Comparison of ENCODE assay signal across 8 mouse cellular contexts in the genomic region with DNA sequence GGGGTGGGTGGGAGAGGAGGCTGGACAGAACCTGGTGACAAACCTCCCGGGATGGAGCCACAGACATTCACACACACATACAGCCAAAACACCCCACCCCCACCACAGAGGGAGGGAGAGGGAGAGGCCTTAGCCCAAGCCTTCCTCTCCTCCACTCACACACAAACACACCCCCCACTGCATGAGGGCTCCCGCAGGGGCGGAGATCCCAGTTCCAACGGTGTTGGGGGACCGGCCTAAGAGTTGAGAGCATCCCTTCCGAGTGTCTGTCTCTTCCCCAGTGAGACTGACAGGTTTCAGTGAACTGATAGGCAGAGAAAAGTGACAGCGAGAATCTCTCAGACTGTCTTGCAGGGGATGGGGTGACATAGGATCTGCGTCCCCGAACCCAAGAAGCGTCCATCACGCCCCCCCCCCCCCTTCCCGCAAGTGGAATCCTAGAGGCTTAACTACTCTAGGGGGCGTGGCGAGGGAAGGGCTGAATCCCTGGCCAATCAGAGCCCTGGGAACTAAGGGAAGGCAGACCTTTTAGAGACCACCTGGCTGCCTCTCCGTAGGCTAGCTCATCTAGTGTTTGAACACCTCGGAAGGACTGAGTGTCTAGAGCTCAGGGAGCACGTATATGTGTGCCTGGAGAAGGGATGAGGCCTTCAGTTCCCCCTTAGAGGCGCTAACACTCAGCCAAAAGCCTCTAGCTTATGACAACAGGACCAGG. TPM values are rescaled to one million over a fixed set of nuclear protein-coding genes. Genes with fewer than 3 reads are reported as not detected.
DNase-seq lines count a peak whose midpoint lies in the region; ATAC-seq and TF ChIP-seq lines count a peak whose summit lies in the region.

No protein-coding gene starts in this region.

- H3K27me3 ChIP-seq in G1E (ENCODE audit: insufficient read depth, low read length), result peaks cover 32% of the 10 kb centered on the region
- H3K27me3 ChIP-seq in forebrain, embryonic 10.5 days (ENCODE audit: poor library complexity, severe bottlenecking), result peaks cover 68% of the 10 kb centered on the region
- peaks cover 27% of the 10 kb centered on the region for H3K27me3 ChIP-seq in heart, postnatal 0 days (ENCODE audit: control insufficient read depth, insufficient read depth, low read length)
- peaks cover 87% of the 10 kb centered on the region for H3K27me3 ChIP-seq in liver, embryonic 15.5 days
- peaks cover 32% of the 10 kb centered on the region for H3K27me3 ChIP-seq in neural tube, embryonic 14.5 days (ENCODE audit: control insufficient read depth, insufficient read depth, low read length)

- no peaks in the 10 kb centered on the region for H3K36me3 ChIP-seq in G1E (replicated peaks)
- no peaks in the 10 kb centered on the region for H3K36me3 ChIP-seq in forebrain, embryonic 10.5 days (replicated peaks)
- H3K36me3 ChIP-seq in heart, postnatal 0 days (replicated peaks; ENCODE audit: control insufficient read depth, insufficient read depth, low read length), result no peaks in the 10 kb centered on the region
- H3K36me3 ChIP-seq in liver, embryonic 15.5 days (replicated peaks), result no peaks in the 10 kb centered on the region
- no peaks in the 10 kb centered on the region for H3K36me3 ChIP-seq in neural tube, embryonic 14.5 days (ENCODE audit: control insufficient read depth, insufficient read depth, low read length)

- peak overlapping the region; percentile 73 for H3K4me3 ChIP-seq in G1E (ENCODE audit: low read depth, low read length)
- H3K4me3 ChIP-seq in bone marrow macrophage, adult 2 months (ENCODE audit: insufficient read depth, low read length), result peak overlapping the region; percentile 64
- peak overlapping the region; percentile 78 for H3K4me3 ChIP-seq in forebrain, embryonic 10.5 days
- H3K4me3 ChIP-seq in heart, postnatal 0 days (ENCODE audit: low read depth, low read length), result peak overlapping the region; percentile 63
- H3K4me3 ChIP-seq in liver, embryonic 15.5 days (replicated peaks), result peak overlapping the region; percentile 69
- H3K4me3 ChIP-seq in neural tube, embryonic 14.5 days (ENCODE audit: low read depth, low read length), result peak overlapping the region; percentile 52

- peak overlapping the region; percentile 49 for H3K9ac ChIP-seq in heart, postnatal 0 days (replicated peaks; ENCODE audit: low read depth, low read length)
- peak overlapping the region; percentile 37 for H3K9ac ChIP-seq in liver, embryonic 15.5 days
- peak overlapping the region; percentile 32; the same call in 1 of the 2 replicates for H3K9ac ChIP-seq in neural tube, embryonic 14.5 days (replicated peaks; ENCODE audit: low read depth, low read length)

- H3K4me1 ChIP-seq in G1E (ENCODE audit: insufficient read depth, low read depth, low read length), result peaks cover 46% of the 10 kb centered on the region
- H3K4me1 ChIP-seq in bone marrow macrophage, adult 2 months (ENCODE audit: control insufficient read depth, insufficient read depth, low read length), result peaks cover 4% of the 10 kb centered on the region; the same call in 1 of the 2 replicates
- peaks cover 55% of the 10 kb centered on the region for H3K4me1 ChIP-seq in forebrain, embryonic 10.5 days
- H3K4me1 ChIP-seq in heart, postnatal 0 days (ENCODE audit: control insufficient read depth, insufficient read depth), result peaks cover 9% of the 10 kb centered on the region; the same call in 1 of the 2 replicates
- H3K4me1 ChIP-seq in liver, embryonic 15.5 days (replicated peaks), result peaks cover 43% of the 10 kb centered on the region
- H3K4me1 ChIP-seq in neural tube, embryonic 14.5 days (ENCODE audit: control insufficient read depth, insufficient read depth, low read length), result peaks cover 20% of the 10 kb centered on the region

- peak; percentile 81 for DNase-seq in G1E (ENCODE audit: low spot score)
- DNase-seq in forebrain, embryonic 10.5 days (ENCODE audit: extremely low spot score, low spot score), result peak; percentile 60
- DNase-seq in heart, postnatal 0 days (ENCODE audit: low spot score), result peak; percentile 64
- peak; percentile 85 for DNase-seq in kidney, postnatal 36 days
- peak; percentile 77 for DNase-seq in thymus, postnatal 4 days

- ATAC-seq in G1E (ENCODE audit: extremely low read depth, insufficient number of reproducible peaks, low FRiP score, poor library complexity, severe bottlenecking), result peak; percentile 59
- ATAC-seq in heart, postnatal 0 days (ENCODE audit: insufficient read depth, low read depth), result peak; percentile 59
- ATAC-seq in liver, embryonic 15.5 days (ENCODE audit: insufficient read depth), result peak; percentile 29
- peak; percentile 48 for ATAC-seq in neural tube, embryonic 14.5 days (ENCODE audit: low read depth)

- no peak for TF ChIP-seq EP300 in heart, postnatal 0 days (IDR thresholded peaks at IDR 0.05; ENCODE audit: low read depth)

- TF ChIP-seq CTCF in G1E (IDR thresholded peaks at IDR 0.05; ENCODE audit: low read depth, low read length), result no peak
- no peak for TF ChIP-seq CTCF in bone marrow macrophage, adult 2 months (IDR thresholded peaks at IDR 0.05; ENCODE audit: low read depth, low read length)
- TF ChIP-seq CTCF in heart, postnatal 0 days (IDR thresholded peaks at IDR 0.05; ENCODE audit: low read depth), result peak; percentile 15; the same call in 1 of the 2 replicates

- WGBS in forebrain, embryonic 10.5 days, result 1% methylated on average over 18 of the region's 18 CpGs
- WGBS in heart, postnatal 0 days, result 2% methylated on average over 18 of the region's 18 CpGs
- WGBS in liver, embryonic 15.5 days (ENCODE audit: insufficient replicate concordance), result 3% methylated on average over 18 of the region's 18 CpGs
- 3% methylated on average over 18 of the region's 18 CpGs for WGBS in neural tube, embryonic 14.5 days

- H3K4me2 ChIP-seq in heart, postnatal 0 days (ENCODE audit: low read depth, low read length), result peak overlapping the region; percentile 97
- H3K4me2 ChIP-seq in liver, embryonic 15.5 days, result peak overlapping the region; percentile 90
- peak overlapping the region; percentile 83 for H3K4me2 ChIP-seq in neural tube, embryonic 14.5 days (ENCODE audit: low read depth, low read length)

- H3K27ac ChIP-seq in bone marrow macrophage, adult 2 months (ENCODE audit: insufficient read depth, low read depth, low read length), result peak overlapping the region; percentile 55
- peak overlapping the region; percentile 66 for H3K27ac ChIP-seq in forebrain, embryonic 10.5 days
- peak overlapping the region; percentile 78 for H3K27ac ChIP-seq in heart, postnatal 0 days (ENCODE audit: low read depth)
- peak overlapping the region; percentile 51; the same call in 1 of the 2 replicates for H3K27ac ChIP-seq in liver, embryonic 15.5 days (replicated peaks)
- H3K27ac ChIP-seq in neural tube, embryonic 14.5 days (ENCODE audit: low read depth, low read length), result peak overlapping the region; percentile 73

- no peak; the same call in 1 of the 2 replicates for TF ChIP-seq POLR2A in bone marrow macrophage, adult 2 months (IDR thresholded peaks at IDR 0.05; ENCODE audit: borderline replicate concordance, low read depth, low read length)

- no peaks in the 10 kb centered on the region for H3K9me3 ChIP-seq in G1E (replicated peaks)
- H3K9me3 ChIP-seq in forebrain, embryonic 10.5 days, result no peaks in the 10 kb centered on the region
- no peaks in the 10 kb centered on the region for H3K9me3 ChIP-seq in heart, postnatal 0 days (replicated peaks; ENCODE audit: control insufficient read depth, low read length)
- H3K9me3 ChIP-seq in liver, embryonic 15.5 days (replicated peaks), result no peaks in the 10 kb centered on the region
- no peaks in the 10 kb centered on the region for H3K9me3 ChIP-seq in neural tube, embryonic 14.5 days (ENCODE audit: control insufficient read depth, low read length)

RNA-seq across cellular contexts. Expression of a gene that starts 2.0 kb away (rescaled TPM):
- total RNA-seq in G1E (2014; fragmentation: Nextera tagmentation) (0.19 TPM in 1 of 2 replicates, not detected in the other), G1E (2017) (0.29 and 0.38 TPM in 2 replicates)
- 0.50 and 0.61 TPM in 2 replicates for polyA plus RNA-seq in G1E (2012)
- 0.68 TPM in 1 of 2 replicates, not detected in the other for polyA plus RNA-seq in bone marrow macrophage, adult 2 months (2012; ENCODE audit: insufficient read depth, insufficient read length, missing spikeins)
- 0.10 TPM in 1 of 2 replicates, not detected in the other for polyA plus RNA-seq in forebrain, embryonic 10.5 days (2016; fragmentation: Nextera tagmentation; extraction: Ambion mirVana)
- 0.39 and 0.80 TPM in 2 replicates for total RNA-seq in heart, postnatal 0 days (2014; rRNA removed; ENCODE audit: low replicate concordance)
- 0.05 and 0.10 TPM in 2 replicates for polyA plus RNA-seq in heart, postnatal 0 days (2015; fragmentation: Nextera tagmentation; extraction: Ambion mirVana)
- 0.03 TPM in 1 of 2 replicates, not detected in the other for polyA plus RNA-seq in liver, embryonic 15.5 days (2015; fragmentation: Nextera tagmentation; extraction: Ambion mirVana)
- polyA plus RNA-seq in neural tube, embryonic 14.5 days (2014; fragmentation: Nextera tagmentation; extraction: Ambion mirVana), result not detected in 2 replicates

RNA-seq across cellular contexts. Expression of a gene that starts 25.5 kb away (rescaled TPM):
- total RNA-seq in G1E (2014; fragmentation: Nextera tagmentation) (0.73 and 0.98 TPM in 2 replicates), G1E (2017) (0.06 and 0.11 TPM in 2 replicates)
- polyA plus RNA-seq in G1E (2012), result 0.94 and 0.96 TPM in 2 replicates
- polyA plus RNA-seq in bone marrow macrophage, adult 2 months (2012; ENCODE audit: insufficient read depth, insufficient read length, missing spikeins), result 1.4 and 2.0 TPM in 2 replicates
- polyA plus RNA-seq in forebrain, embryonic 10.5 days (2016; fragmentation: Nextera tagmentation; extraction: Ambion mirVana), result 32.1 and 33.1 TPM in 2 replicates
- 80.7 and 108 TPM in 2 replicates for total RNA-seq in heart, postnatal 0 days (2014; rRNA removed; ENCODE audit: low replicate concordance)
- 51.7 and 53.6 TPM in 2 replicates for polyA plus RNA-seq in heart, postnatal 0 days (2015; fragmentation: Nextera tagmentation; extraction: Ambion mirVana)
- polyA plus RNA-seq in liver, embryonic 15.5 days (2015; fragmentation: Nextera tagmentation; extraction: Ambion mirVana), result 3.9 and 5.2 TPM in 2 replicates
- 115 and 118 TPM in 2 replicates for polyA plus RNA-seq in neural tube, embryonic 14.5 days (2014; fragmentation: Nextera tagmentation; extraction: Ambion mirVana)

RNA-seq across cellular contexts. Expression of a gene that starts 28.0 kb away (rescaled TPM):
- total RNA-seq in G1E (2014; fragmentation: Nextera tagmentation) (not detected in 2 replicates), G1E (2017) (not detected in 2 replicates)
- not detected in 2 replicates for polyA plus RNA-seq in G1E (2012)
- polyA plus RNA-seq in bone marrow macrophage, adult 2 months (2012; ENCODE audit: insufficient read depth, insufficient read length, missing spikeins), result 0.93 and 4.2 TPM in 2 replicates
- polyA plus RNA-seq in forebrain, embryonic 10.5 days (2016; fragmentation: Nextera tagmentation; extraction: Ambion mirVana), result 0.41 and 0.51 TPM in 2 replicates
- total RNA-seq in heart, postnatal 0 days (2014; rRNA removed; ENCODE audit: low replicate concordance), result not detected in 2 replicates
- 0.47 and 0.56 TPM in 2 replicates for polyA plus RNA-seq in heart, postnatal 0 days (2015; fragmentation: Nextera tagmentation; extraction: Ambion mirVana)
- polyA plus RNA-seq in liver, embryonic 15.5 days (2015; fragmentation: Nextera tagmentation; extraction: Ambion mirVana), result 0.05 TPM in 1 of 2 replicates, not detected in the other
- polyA plus RNA-seq in neural tube, embryonic 14.5 days (2014; fragmentation: Nextera tagmentation; extraction: Ambion mirVana), result 0.66 and 0.75 TPM in 2 replicates

RNA-seq across cellular contexts. Expression of a gene that starts 36.3 kb away (rescaled TPM):
- total RNA-seq in G1E (2014; fragmentation: Nextera tagmentation) (146 and 171 TPM in 2 replicates), G1E (2017) (239 and 292 TPM in 2 replicates)
- polyA plus RNA-seq in G1E (2012), result 560 and 712 TPM in 2 replicates
- polyA plus RNA-seq in bone marrow macrophage, adult 2 months (2012; ENCODE audit: insufficient read depth, insufficient read length, missing spikeins), result 178 and 187 TPM in 2 replicates
- 47.4 and 56.9 TPM in 2 replicates for polyA plus RNA-seq in forebrain, embryonic 10.5 days (2016; fragmentation: Nextera tagmentation; extraction: Ambion mirVana)
- 115 and 127 TPM in 2 replicates for total RNA-seq in heart, postnatal 0 days (2014; rRNA removed; ENCODE audit: low replicate concordance)
- polyA plus RNA-seq in heart, postnatal 0 days (2015; fragmentation: Nextera tagmentation; extraction: Ambion mirVana), result 67.7 and 72.2 TPM in 2 replicates
- 41.2 and 42.4 TPM in 2 replicates for polyA plus RNA-seq in liver, embryonic 15.5 days (2015; fragmentation: Nextera tagmentation; extraction: Ambion mirVana)
- polyA plus RNA-seq in neural tube, embryonic 14.5 days (2014; fragmentation: Nextera tagmentation; extraction: Ambion mirVana), result 17.4 and 40.9 TPM in 2 replicates

RNA-seq across cellular contexts. Expression of a gene that starts 36.7 kb away (rescaled TPM):
- total RNA-seq in G1E (2014; fragmentation: Nextera tagmentation), result 26.9 and 39.9 TPM in 2 replicates
- 29.7 and 50.1 TPM in 2 replicates for total RNA-seq in G1E (2017)
- polyA plus RNA-seq in G1E (2012), result 97.7 and 105 TPM in 2 replicates
- 30.7 and 35.4 TPM in 2 replicates for polyA plus RNA-seq in bone marrow macrophage, adult 2 months (2012; ENCODE audit: insufficient read depth, insufficient read length, missing spikeins)
- 95.3 and 96.1 TPM in 2 replicates for polyA plus RNA-seq in forebrain, embryonic 10.5 days (2016; fragmentation: Nextera tagmentation; extraction: Ambion mirVana)
- 26.2 and 40.5 TPM in 2 replicates for total RNA-seq in heart, postnatal 0 days (2014; rRNA removed; ENCODE audit: low replicate concordance)
- 55.2 and 61.0 TPM in 2 replicates for polyA plus RNA-seq in heart, postnatal 0 days (2015; fragmentation: Nextera tagmentation; extraction: Ambion mirVana)
- polyA plus RNA-seq in liver, embryonic 15.5 days (2015; fragmentation: Nextera tagmentation; extraction: Ambion mirVana), result 14.0 and 14.5 TPM in 2 replicates
- polyA plus RNA-seq in neural tube, embryonic 14.5 days (2014; fragmentation: Nextera tagmentation; extraction: Ambion mirVana), result 90.4 and 98.9 TPM in 2 replicates

Comparison
In these comparisons a context has a peak if more than half of its experiments do, and no peak if none do; other contexts are left out.
1. Peak in every context shown above with its lines: DNase-seq, ATAC-seq, H3K4me3 ChIP-seq and H3K27ac ChIP-seq.